Mouse (Mus musculus) layer of hippocampus, adult 18-20 months (tissue): ENCODE results near the gene Atic. TPM values are rescaled to one million over a fixed set of nuclear protein-coding genes. Genes with fewer than 3 reads are reported as not detected.

Experiments
- DNase-seq, 2 experiments: peaks; one replicate each; pipeline ENCODE4 v3.0.0; 2022; ENCODE audit warnings: low spot score in 2 of 2
- total RNA-seq, 2 experiments: library from RNA; stranded (reverse); gene quantifications; 2 replicates each; pipeline ENCODE4 v1.2.3; 2021

The Atic gene
- total RNA-seq, 2 experiments from 2014 or later, result 32.9 to 38.5 TPM

GRCm38 (mm10) chr1:71593184-71593583, 36.2 kb downstream of the Atic start:
- no peak for DNase-seq

DNA sequence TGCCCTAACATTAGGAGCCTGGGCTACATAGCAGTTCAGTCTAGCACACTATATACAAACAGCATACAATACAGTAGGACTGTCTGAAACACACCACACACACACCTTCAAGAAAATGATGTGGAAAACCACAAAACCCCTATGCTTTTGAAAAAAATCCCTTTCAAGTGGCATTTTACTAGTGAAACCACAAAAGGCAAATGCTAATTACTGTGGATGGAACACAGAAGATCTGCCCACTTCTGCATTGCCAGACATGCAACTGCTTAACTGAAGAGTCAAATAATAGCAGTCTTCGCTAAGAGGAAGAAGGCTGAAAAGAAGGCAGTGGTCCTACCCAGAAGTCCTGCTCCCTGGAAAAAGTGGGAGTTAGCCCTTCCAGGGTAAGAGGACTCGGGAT, 37.3 kb downstream of the Atic start:
- no peak for DNase-seq

- DNase-seq, result no peak
Measured at GRCm38 (mm10) chr1:71595365-71595764, 38.4 kb downstream of the Atic start.

DNA sequence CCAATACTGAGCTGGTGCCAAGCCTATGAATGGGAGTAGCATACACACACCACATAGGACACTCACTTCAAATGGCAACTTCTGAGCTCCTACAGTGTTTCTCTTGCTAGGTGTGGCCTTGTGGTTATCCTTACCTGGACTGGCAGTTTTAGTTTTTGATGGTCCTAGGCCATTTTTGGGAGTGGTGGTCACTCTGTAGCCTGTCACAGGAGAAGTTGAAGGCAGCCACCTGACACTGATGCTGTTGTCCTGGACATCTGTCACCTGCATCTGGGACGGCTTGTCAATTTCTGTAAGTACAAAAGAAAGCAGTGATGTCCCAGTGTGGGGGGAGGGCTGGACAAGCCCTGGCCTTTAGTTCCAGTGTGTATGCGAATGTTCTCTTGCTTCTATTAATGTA, 48.8 kb downstream of the Atic start:
- DNase-seq, result no peak

DNA sequence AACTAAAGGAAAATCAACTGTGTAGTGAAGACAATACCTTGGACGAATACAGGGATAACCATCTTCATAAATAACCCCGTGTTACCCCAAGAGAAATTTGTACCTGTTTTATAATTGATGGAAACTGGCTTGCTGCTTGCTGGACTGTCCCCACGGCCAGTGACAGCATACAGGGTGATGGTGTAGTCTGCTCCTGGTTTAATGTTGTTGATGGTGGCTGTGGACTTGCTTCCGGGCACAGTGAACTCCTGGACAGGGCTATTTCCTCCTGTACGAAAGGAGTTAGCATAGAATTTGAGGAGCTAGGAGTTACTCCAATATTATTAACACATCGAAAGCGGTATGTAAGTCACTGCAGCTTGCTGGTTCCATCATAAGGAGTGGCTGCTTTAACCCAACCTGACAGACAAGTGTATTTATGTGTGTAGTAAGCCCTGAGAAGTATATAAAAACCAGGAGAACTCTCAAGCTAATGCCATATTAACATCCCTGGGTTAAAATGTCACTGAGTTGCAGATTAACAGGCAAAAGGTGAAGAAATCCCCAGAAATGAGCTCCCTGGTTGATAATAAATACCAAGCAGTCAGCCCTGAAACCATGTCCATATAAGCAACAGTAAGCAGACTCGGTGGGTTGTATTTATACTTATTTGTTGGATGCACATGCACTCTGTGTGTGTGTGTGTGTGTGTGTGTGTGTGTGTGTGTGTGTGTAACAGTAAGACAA, 49.8 kb downstream of the Atic start:
- DNase-seq, result no peak

- DNase-seq, result no peak
Measured at GRCm38 (mm10) chr1:71609057-71609775, 52.3 kb downstream of the Atic start.

DNA sequence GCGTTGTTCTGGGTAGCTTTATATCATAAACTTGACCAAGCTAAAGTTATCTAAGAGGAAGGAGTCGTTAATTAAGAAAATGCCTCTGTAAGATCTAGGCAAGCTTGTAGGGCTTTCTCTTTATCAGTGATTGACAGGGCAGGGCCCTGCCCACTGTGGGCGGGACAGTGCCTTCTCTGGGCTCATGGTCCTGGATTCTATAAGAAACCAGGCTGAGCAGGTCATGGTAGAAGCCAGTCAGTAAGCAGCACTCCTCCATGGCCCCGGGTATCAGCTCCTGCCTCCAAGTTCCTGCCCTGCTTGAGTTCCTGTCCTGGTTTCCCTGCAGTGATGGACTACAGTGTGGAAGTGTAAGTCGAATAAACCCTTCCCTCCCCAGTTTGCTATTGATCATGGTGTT, 53.0 kb downstream of the Atic start:
- DNase-seq, result no peak

DNA sequence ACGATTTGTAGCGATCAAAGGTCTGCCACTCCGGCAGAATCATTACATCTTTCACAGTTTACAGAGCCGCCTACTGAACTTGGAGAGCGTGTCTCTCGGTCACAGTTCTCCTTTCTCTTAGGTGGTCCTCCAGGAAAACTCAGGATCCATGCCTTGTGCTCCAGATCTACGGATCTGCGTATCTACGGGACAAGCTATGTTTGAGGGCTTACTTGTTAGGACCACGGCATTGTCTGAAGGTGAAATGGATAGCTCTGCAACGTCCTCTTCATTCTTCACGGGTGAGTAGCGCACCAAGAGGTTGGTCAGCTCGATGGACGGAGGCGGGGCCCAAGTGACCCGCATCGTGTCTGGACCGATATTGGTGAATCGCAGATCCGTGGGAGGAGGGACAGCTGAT, 55.3 kb downstream of the Atic start:
- DNase-seq, result no peak

DNA sequence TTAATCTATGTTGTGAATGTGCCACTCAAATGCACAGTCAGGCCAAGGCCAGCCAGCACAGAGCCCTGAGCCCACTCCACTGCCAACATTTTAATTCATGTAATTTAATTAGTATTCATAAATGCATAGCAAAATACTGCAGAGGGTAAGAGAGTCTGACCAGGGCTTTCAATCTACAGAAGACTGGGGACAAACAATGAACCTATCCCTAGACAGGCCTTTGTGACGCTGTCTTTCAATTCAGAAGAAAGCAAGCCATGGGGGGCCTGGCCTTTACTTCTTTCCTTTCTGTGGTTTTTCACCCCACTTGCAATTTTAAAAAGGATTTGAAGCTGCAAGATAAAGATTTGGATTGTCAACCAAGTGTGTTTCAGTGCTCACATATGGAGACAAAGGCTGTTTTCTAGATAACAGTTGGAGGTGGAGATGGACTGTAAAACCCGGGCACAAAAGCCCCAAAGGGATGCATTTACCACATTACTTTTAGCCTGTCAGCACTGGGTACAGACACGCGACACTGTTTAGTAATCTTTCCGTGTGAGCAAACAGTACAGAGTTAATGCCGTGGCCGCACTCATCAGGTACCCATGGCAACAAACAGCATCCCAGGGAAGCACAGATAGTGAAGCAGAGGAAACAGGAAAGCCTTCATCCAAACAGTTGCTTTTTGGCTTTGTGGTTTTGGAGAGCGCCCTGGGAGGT, 57.7 kb downstream of the Atic start:
- peak; percentile 9 to 29 for DNase-seq

DNA sequence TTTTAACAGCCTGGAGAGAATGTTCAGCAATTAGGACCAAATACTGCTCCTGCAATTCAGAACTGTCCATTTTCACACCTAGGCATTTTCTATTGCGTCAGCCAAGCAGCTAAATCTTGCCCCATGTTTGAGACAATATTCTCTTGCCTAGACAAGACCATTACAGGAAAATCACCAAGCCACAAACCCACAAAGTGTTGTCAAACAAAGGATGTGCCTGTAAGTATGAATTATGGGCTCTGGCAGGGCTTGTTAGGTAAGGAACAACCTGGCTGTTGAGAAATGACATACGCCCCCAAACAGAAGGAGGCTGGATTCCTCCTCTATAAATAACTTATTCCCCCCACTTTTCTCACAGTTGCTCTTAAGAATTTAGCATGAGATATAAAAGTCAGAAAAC, 64.6 kb downstream of the Atic start:
- DNase-seq, result no peak

DNA sequence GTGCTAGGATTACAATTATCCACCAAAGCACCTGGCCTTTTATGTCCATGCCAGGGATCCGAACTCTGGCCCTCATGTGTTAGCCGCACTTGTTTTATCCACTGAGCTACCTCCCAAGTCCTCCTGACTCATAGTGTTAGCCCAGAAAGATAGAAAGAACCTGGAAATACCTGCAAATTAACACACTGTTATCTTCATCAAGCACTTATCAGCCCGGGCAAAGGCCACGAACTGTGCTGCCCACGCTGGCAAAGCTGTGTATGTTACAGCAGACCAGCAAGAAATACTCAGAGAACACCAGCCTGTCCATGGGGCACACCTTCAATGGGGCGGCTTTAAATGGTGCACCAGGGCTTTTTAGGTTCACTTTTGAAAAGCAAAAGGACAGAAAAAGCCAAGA, 66.7 kb downstream of the Atic start:
- DNase-seq, result no peak

Other genes with a start within 250 kb of the Atic start
- under 1 TPM; 0.13 to 0.25 TPM for gene Abca12, start 142.2 kb upstream of the Atic start, total RNA-seq
- gene Fn1, start 96.0 kb downstream of the Atic start, total RNA-seq, result 10 to 100 TPM; 35.2 to 39.9 TPM